Mouse (Mus musculus): Measurements from ENCODE around the gene Pigc. TPM values are rescaled to one million over a fixed set of nuclear protein-coding genes. Genes with fewer than 3 reads are reported as not detected.

The Pigc gene
- total and polyA plus RNA-seq, 3 experiments, result 11.3 to 11.6 (median 11.5) TPM

- DNase-seq, result peak in 1 of 2 experiments; percentile 18
- WGBS, result 50% methylated on average over 13 of the region's 13 CpGs
- no peaks in the 10 kb centered on the region for H3K27me3 ChIP-seq (ENCODE audit: control insufficient read depth, insufficient read depth, low read length)
- intact Hi-C loops (cut with DNase I), result no loop called here
- H3K4me3 ChIP-seq, result no peak overlapping the region
- H3K36me3 ChIP-seq (ENCODE audit: control insufficient read depth, insufficient read depth, low read length), result no peaks in the 10 kb centered on the region
- no peaks in the 10 kb centered on the region for H3K79me2 ChIP-seq (replicated peaks; ENCODE audit: control insufficient read depth, insufficient read depth, low read length)
- H3K4me1 ChIP-seq (ENCODE audit: control insufficient read depth, insufficient read depth, low read length), result no peaks in the 10 kb centered on the region
- H3K9ac ChIP-seq (ENCODE audit: low read depth, low read length), result no peak overlapping the region
- no peak overlapping the region for H3K27ac ChIP-seq
- TF ChIP-seq CTCF (IDR thresholded peaks at IDR 0.05) (no peak), POLR2A (IDR thresholded peaks at IDR 0.05; ENCODE audit: insufficient read depth, low read depth, low read length) (no peak), EP300 (IDR thresholded peaks at IDR 0.05; ENCODE audit: insufficient read depth, low read depth, low read length) (no peak)
Measured at GRCm38 (mm10) chr1:161925281-161925805, 43.6 kb upstream of the Pigc start.

- H3K27ac ChIP-seq, result no peak overlapping the region
- H3K4me3 ChIP-seq, result no peak overlapping the region
Measured at GRCm38 (mm10) chr1:161927976-161928375, 41.0 kb upstream of the Pigc start.

GRCm38 (mm10) chr1:161931313-161931712 lies 37.7 kb upstream of the Pigc start:
- no peak for TF ChIP-seq CTCF (IDR thresholded peaks at IDR 0.05)
- no peak for TF ChIP-seq POLR2A (IDR thresholded peaks at IDR 0.05; ENCODE audit: insufficient read depth, low read depth, low read length)
- no peak for TF ChIP-seq EP300 (IDR thresholded peaks at IDR 0.05; ENCODE audit: insufficient read depth, low read depth, low read length)
- WGBS, result 56% methylated on average over 4 of the region's 4 CpGs

More at GRCm38 (mm10) chr1:161927976-161928375, 41.0 kb upstream of the Pigc start:
- 93% methylated on average over 2 of the region's 2 CpGs for WGBS
- TF ChIP-seq CTCF (IDR thresholded peaks at IDR 0.05) (no peak), POLR2A (IDR thresholded peaks at IDR 0.05; ENCODE audit: insufficient read depth, low read depth, low read length) (no peak)
- Histone ChIP-seq H3K79me2 (replicated peaks; ENCODE audit: control insufficient read depth, insufficient read depth, low read length) (no peaks in the 10 kb centered on the region), H3K4me1 (ENCODE audit: control insufficient read depth, insufficient read depth, low read length) (no peaks in the 10 kb centered on the region), H3K36me3 (ENCODE audit: control insufficient read depth, insufficient read depth, low read length) (no peaks in the 10 kb centered on the region), H3K27me3 (ENCODE audit: control insufficient read depth, insufficient read depth, low read length) (no peaks in the 10 kb centered on the region), H3K9ac (ENCODE audit: low read depth, low read length) (no peak overlapping the region)
- DNase-seq, result no peak
- intact Hi-C loops (cut with DNase I), result no loop called here

GRCm38 (mm10) chr1:161931817-161932216 lies 37.2 kb upstream of the Pigc start:
- WGBS, result 89% methylated on average over 10 of the region's 10 CpGs
- DNase-seq, result no peak
- Histone ChIP-seq H3K4me1 (ENCODE audit: control insufficient read depth, insufficient read depth, low read length) (no peaks in the 10 kb centered on the region), H3K9ac (ENCODE audit: low read depth, low read length) (no peak overlapping the region), H3K79me2 (replicated peaks; ENCODE audit: control insufficient read depth, insufficient read depth, low read length) (no peaks in the 10 kb centered on the region), H3K4me3 (no peak overlapping the region), H3K27me3 (ENCODE audit: control insufficient read depth, insufficient read depth, low read length) (no peaks in the 10 kb centered on the region), H3K36me3 (ENCODE audit: control insufficient read depth, insufficient read depth, low read length) (no peaks in the 10 kb centered on the region), H3K27ac (no peak overlapping the region)
- TF ChIP-seq EP300 (IDR thresholded peaks at IDR 0.05; ENCODE audit: insufficient read depth, low read depth, low read length), result no peak
- no peak for TF ChIP-seq CTCF (IDR thresholded peaks at IDR 0.05)
- TF ChIP-seq POLR2A (IDR thresholded peaks at IDR 0.05; ENCODE audit: insufficient read depth, low read depth, low read length), result no peak
- intact Hi-C loops (cut with DNase I), result no loop called here

More at GRCm38 (mm10) chr1:161931313-161931712, 37.7 kb upstream of the Pigc start:
- Histone ChIP-seq H3K27ac (no peak overlapping the region), H3K4me1 (ENCODE audit: control insufficient read depth, insufficient read depth, low read length) (no peaks in the 10 kb centered on the region), H3K4me3 (no peak overlapping the region), H3K36me3 (ENCODE audit: control insufficient read depth, insufficient read depth, low read length) (no peaks in the 10 kb centered on the region), H3K9ac (ENCODE audit: low read depth, low read length) (no peak overlapping the region), H3K79me2 (replicated peaks; ENCODE audit: control insufficient read depth, insufficient read depth, low read length) (no peaks in the 10 kb centered on the region), H3K27me3 (ENCODE audit: control insufficient read depth, insufficient read depth, low read length) (no peaks in the 10 kb centered on the region)
- no peak for DNase-seq
- intact Hi-C loops (cut with DNase I), result no loop called here

- Histone ChIP-seq H3K79me2 (replicated peaks; ENCODE audit: control insufficient read depth, insufficient read depth, low read length) (no peaks in the 10 kb centered on the region), H3K4me1 (ENCODE audit: control insufficient read depth, insufficient read depth, low read length) (no peaks in the 10 kb centered on the region), H3K4me3 (no peak overlapping the region), H3K27me3 (ENCODE audit: control insufficient read depth, insufficient read depth, low read length) (no peaks in the 10 kb centered on the region), H3K27ac (no peak overlapping the region), H3K36me3 (ENCODE audit: control insufficient read depth, insufficient read depth, low read length) (no peaks in the 10 kb centered on the region), H3K9ac (ENCODE audit: low read depth, low read length) (no peak overlapping the region)
- TF ChIP-seq EP300 (IDR thresholded peaks at IDR 0.05; ENCODE audit: insufficient read depth, low read depth, low read length) (no peak), POLR2A (IDR thresholded peaks at IDR 0.05; ENCODE audit: insufficient read depth, low read depth, low read length) (no peak), CTCF (IDR thresholded peaks at IDR 0.05) (no peak)
- intact Hi-C loops (cut with DNase I), result no loop called here
- WGBS, result 80% methylated on average over 4 of the region's 4 CpGs
- DNase-seq, result no peak
Measured at GRCm38 (mm10) chr1:161932286-161932685, 36.7 kb upstream of the Pigc start.

- no peak for TF ChIP-seq POLR2A (IDR thresholded peaks at IDR 0.05; ENCODE audit: insufficient read depth, low read depth, low read length)
- TF ChIP-seq EP300 (IDR thresholded peaks at IDR 0.05; ENCODE audit: insufficient read depth, low read depth, low read length), result no peak
- no peak for TF ChIP-seq CTCF (IDR thresholded peaks at IDR 0.05)
- H3K36me3 ChIP-seq (ENCODE audit: control insufficient read depth, insufficient read depth, low read length), result no peaks in the 10 kb centered on the region
- H3K4me3 ChIP-seq, result no peak overlapping the region
- H3K9ac ChIP-seq (ENCODE audit: low read depth, low read length), result no peak overlapping the region
- H3K4me1 ChIP-seq (ENCODE audit: control insufficient read depth, insufficient read depth, low read length), result no peaks in the 10 kb centered on the region
- no peaks in the 10 kb centered on the region for H3K79me2 ChIP-seq (replicated peaks; ENCODE audit: control insufficient read depth, insufficient read depth, low read length)
- WGBS, result 80% methylated on average over 2 of the region's 2 CpGs
- intact Hi-C loops (cut with DNase I), result no loop called here
- H3K27me3 ChIP-seq (ENCODE audit: control insufficient read depth, insufficient read depth, low read length), result no peaks in the 10 kb centered on the region
- no peak overlapping the region for H3K27ac ChIP-seq
- no peak for DNase-seq
Measured at GRCm38 (mm10) chr1:161942082-161942481, 26.9 kb upstream of the Pigc start.

All from heart, adult 2 months (tissue).